Mouse (Mus musculus) hindbrain, embryonic 15.5 days (tissue): ENCODE results near the gene Rhag. TPM values are rescaled to one million over a fixed set of nuclear protein-coding genes. Genes with fewer than 3 reads are reported as not detected.

Experiments used
- ATAC-seq: fragments of 200-750 bp; cut with Nextera tagmentation; 2 replicates; pipeline ENCODE4 v1.8.0; 2017; ENCODE audit warnings: low read depth, moderate number of reproducible peaks, moderate TSS enrichment; ENCODE audit not compliant: low FRiP score
- H3K27ac ChIP-seq: fragments of 300-500 bp; sonication (generic); replicated peaks from 2 replicates; pipeline ENCODE4 v1.5.1; 2015; ENCODE audit warnings: mild to moderate bottlenecking, inconsistent platforms
- H3K27me3 ChIP-seq: fragments of 300-500 bp; sonication (generic); 2 replicates; pipeline ENCODE4 v1.6.1; 2015; ENCODE audit warnings: control low read depth, inconsistent platforms
- H3K36me3 ChIP-seq: fragments of 300-500 bp; sonication (generic); 2 replicates; pipeline ENCODE4 v1.6.1; 2015; ENCODE audit warnings: control low read depth, inconsistent platforms
- H3K4me1 ChIP-seq: fragments of 300-500 bp; sonication (generic); replicated peaks from 2 replicates; pipeline ENCODE4 v1.6.1; 2015; ENCODE audit warnings: control low read depth, inconsistent platforms
- H3K4me2 ChIP-seq: fragments of 300-500 bp; sonication (generic); 2 replicates; pipeline ENCODE4 v1.6.1; 2015; ENCODE audit warnings: moderate library complexity, mild to moderate bottlenecking, inconsistent platforms
- H3K4me3 ChIP-seq: fragments of 300-500 bp; sonication (generic); 2 replicates; pipeline ENCODE4 v1.5.1; 2015; ENCODE audit warnings: mild to moderate bottlenecking, inconsistent platforms
- H3K9ac ChIP-seq: fragments of 300-500 bp; sonication (generic); 2 replicates; pipeline ENCODE4 v1.6.1; 2015; ENCODE audit warnings: inconsistent platforms
- H3K9me3 ChIP-seq: fragments of 300-500 bp; sonication (generic); 2 replicates; pipeline ENCODE4 v1.6.1; 2016; ENCODE audit warnings: control low read depth, inconsistent platforms
- WGBS: fragments of 180-500 bp; shearing (Covaris S2); methylation state at CpG from one replicate; pipeline ENCODE4 v1.1.7; 2015; 5-methylcytosine and 5-hydroxymethylcytosine counted together
- polyA plus RNA-seq: library from polyadenylated mRNA; unstranded; fragments of >200 nt; fragmentation: Nextera tagmentation; extraction: Ambion mirVana; gene quantifications from 2 replicates; pipeline ENCODE4 v1.2.1, GENCODE M21; 2015

The Rhag gene
- polyA plus RNA-seq: 0.16 and 0.25 TPM in 2 replicates

DNA sequence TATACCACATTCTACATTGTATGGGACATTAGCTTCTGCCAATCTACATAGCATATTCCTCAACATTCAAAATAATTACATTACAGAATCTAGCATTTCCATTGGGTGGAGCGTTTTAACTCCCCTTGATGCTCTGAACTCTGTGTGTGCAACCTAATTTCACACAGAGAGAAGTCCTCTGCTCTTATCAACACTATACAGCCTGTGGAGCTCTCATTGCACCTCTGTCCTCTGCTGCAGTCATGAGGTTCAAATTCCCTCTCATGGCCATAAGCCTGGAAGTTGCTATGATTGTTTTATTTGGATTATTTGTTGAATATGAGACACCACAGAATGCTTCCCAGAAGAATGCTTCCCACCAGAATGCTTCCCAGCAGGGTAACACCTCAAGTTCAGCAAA, at the start of gene Rhag:
Gene Rhag, plus strand, starts transcription at position 193 of the 400 bp plus-strand sequence.
- ATAC-seq: no peak
- Histone ChIP-seq H3K4me2 (no peak within 1 kb of the TSS), H3K36me3 (no peaks in the 10 kb centered on the region), H3K9me3 (no peaks in the 10 kb centered on the region), H3K4me3 (no peak within 1 kb of the TSS), H3K27ac (no peak within 1 kb of the TSS), H3K9ac (no peak within 1 kb of the TSS), H3K27me3 (no peaks in the 10 kb centered on the region), H3K4me1 (no peaks in the 10 kb centered on the region)
- WGBS: 51% methylated on average over 1 of the region's 1 CpGs

DNA sequence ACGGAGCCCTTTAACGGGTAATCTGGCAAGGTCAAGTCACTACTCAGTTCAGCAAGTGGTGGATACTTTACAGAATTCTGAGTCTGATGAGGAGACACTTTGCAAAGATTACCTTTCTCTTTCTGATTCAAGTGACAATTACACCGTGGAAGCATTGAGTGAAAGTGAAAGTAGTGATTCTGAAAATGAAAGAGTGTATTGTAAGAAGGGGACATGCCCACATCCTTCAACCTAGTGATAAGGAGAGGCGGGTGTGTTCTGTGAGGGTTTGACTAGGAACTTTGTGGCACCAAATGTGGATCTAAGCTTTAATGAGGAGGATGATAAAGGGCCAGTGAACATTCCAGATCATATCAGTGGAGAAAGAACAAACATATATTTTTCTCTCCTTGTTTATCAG, 47.3 kb upstream of the Rhag start:
- no peak overlapping the region for H3K27ac ChIP-seq
- no peak overlapping the region for H3K9ac ChIP-seq
- no peaks in the 10 kb centered on the region for H3K4me1 ChIP-seq
- WGBS: 87% methylated on average over 4 of the region's 4 CpGs
- H3K4me2 ChIP-seq: no peak overlapping the region
- H3K4me3 ChIP-seq: no peak overlapping the region
- H3K36me3 ChIP-seq: no peaks in the 10 kb centered on the region
- H3K9me3 ChIP-seq: no peaks in the 10 kb centered on the region
- no peak for ATAC-seq
- H3K27me3 ChIP-seq: no peaks in the 10 kb centered on the region

- Histone ChIP-seq H3K4me3 (no peak overlapping the region), H3K4me2 (no peak overlapping the region), H3K9ac (no peak overlapping the region), H3K4me1 (no peaks in the 10 kb centered on the region), H3K27me3 (no peaks in the 10 kb centered on the region), H3K27ac (no peak overlapping the region), H3K9me3 (no peaks in the 10 kb centered on the region), H3K36me3 (no peaks in the 10 kb centered on the region)
- ATAC-seq: no peak
- 75% methylated on average over 1 of the region's 1 CpGs for WGBS
Observed at GRCm38 (mm10) chr17:40767120-40767519, 43.8 kb upstream of the Rhag start.

GRCm38 (mm10) chr17:40789877-40790276, 21.0 kb upstream of the Rhag start:
- H3K27me3 ChIP-seq: no peaks in the 10 kb centered on the region
- no peak overlapping the region for H3K27ac ChIP-seq
- ATAC-seq: no peak
- H3K4me2 ChIP-seq: no peak overlapping the region
- H3K4me3 ChIP-seq: no peak overlapping the region
- no peaks in the 10 kb centered on the region for H3K4me1 ChIP-seq
- no peaks in the 10 kb centered on the region for H3K36me3 ChIP-seq
- no peaks in the 10 kb centered on the region for H3K9me3 ChIP-seq
- no peak overlapping the region for H3K9ac ChIP-seq

- no peaks in the 10 kb centered on the region for H3K9me3 ChIP-seq
- H3K9ac ChIP-seq: no peak overlapping the region
- H3K4me3 ChIP-seq: no peak overlapping the region
- H3K27ac ChIP-seq: no peak overlapping the region
- H3K4me1 ChIP-seq: no peaks in the 10 kb centered on the region
- 61% methylated on average over 20 of the region's 20 CpGs for WGBS
- no peaks in the 10 kb centered on the region for H3K27me3 ChIP-seq
- no peak for ATAC-seq
- H3K4me2 ChIP-seq: no peak overlapping the region
- no peaks in the 10 kb centered on the region for H3K36me3 ChIP-seq
Observed at GRCm38 (mm10) chr17:40793921-40794854, 16.7 kb upstream of the Rhag start.

GRCm38 (mm10) chr17:40802707-40803340, 8.1 kb upstream of the Rhag start:
- WGBS: 88% methylated on average over 3 of the region's 3 CpGs
- no peak overlapping the region for H3K9ac ChIP-seq
- no peak overlapping the region for H3K4me2 ChIP-seq

GRCm38 (mm10) chr17:40806550-40806949, 4.4 kb upstream of the Rhag start:
- H3K4me3 ChIP-seq: no peak overlapping the region
- no peak overlapping the region for H3K4me2 ChIP-seq
- H3K36me3 ChIP-seq: no peaks in the 10 kb centered on the region
- H3K4me1 ChIP-seq: no peaks in the 10 kb centered on the region
- H3K9ac ChIP-seq: no peak overlapping the region
- 82% methylated on average over 3 of the region's 3 CpGs for WGBS
- H3K27ac ChIP-seq: no peak overlapping the region
- H3K27me3 ChIP-seq: no peaks in the 10 kb centered on the region
- ATAC-seq: no peak
- H3K9me3 ChIP-seq: no peaks in the 10 kb centered on the region

More at GRCm38 (mm10) chr17:40802707-40803340, 8.1 kb upstream of the Rhag start:
- Histone ChIP-seq H3K4me3 (no peak overlapping the region), H3K27me3 (no peaks in the 10 kb centered on the region), H3K4me1 (no peaks in the 10 kb centered on the region), H3K36me3 (no peaks in the 10 kb centered on the region), H3K27ac (no peak overlapping the region), H3K9me3 (no peaks in the 10 kb centered on the region)
- no peak for ATAC-seq

- Histone ChIP-seq H3K4me2 (no peak within 1 kb of the TSS), H3K9ac (no peak within 1 kb of the TSS), H3K36me3 (no peaks in the 10 kb centered on the region), H3K4me3 (no peak within 1 kb of the TSS), H3K27ac (no peak within 1 kb of the TSS), H3K4me1 (no peaks in the 10 kb centered on the region), H3K27me3 (no peaks in the 10 kb centered on the region), H3K9me3 (no peaks in the 10 kb centered on the region)
- WGBS: 79% methylated on average over 2 of the region's 2 CpGs
- no peak for ATAC-seq
Observed at GRCm38 (mm10) chr17:40806953-40807572, 3.9 kb upstream of the Rhag start, which contains the start of gene Crisp2. Gene Crisp2 (minus strand): TSS chr17:40807003.

DNA sequence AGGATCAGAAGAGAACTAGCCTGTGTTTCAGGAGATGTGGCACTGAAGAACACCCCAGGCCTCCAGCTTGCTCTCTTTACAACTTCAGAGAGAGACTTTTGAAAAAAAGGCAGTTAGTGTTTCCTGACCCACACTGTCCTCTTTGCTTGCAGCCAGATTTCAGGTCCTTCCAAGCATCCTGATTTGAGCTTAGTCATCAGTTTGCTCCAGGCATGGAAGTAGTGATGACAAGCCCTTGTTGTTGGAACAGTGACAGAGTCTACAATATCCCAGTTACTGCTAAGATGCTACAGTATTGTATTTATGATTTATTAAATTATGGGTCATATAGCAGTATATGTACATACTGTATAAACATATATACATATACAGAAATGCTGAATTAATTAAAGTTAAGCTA, 2.9 kb upstream of the Rhag start:
- no peaks in the 10 kb centered on the region for H3K36me3 ChIP-seq
- ATAC-seq: no peak
- H3K9me3 ChIP-seq: no peaks in the 10 kb centered on the region
- H3K27ac ChIP-seq: no peak overlapping the region
- H3K4me3 ChIP-seq: no peak overlapping the region
- H3K4me2 ChIP-seq: no peak overlapping the region
- no peaks in the 10 kb centered on the region for H3K4me1 ChIP-seq
- no peaks in the 10 kb centered on the region for H3K27me3 ChIP-seq
- no peak overlapping the region for H3K9ac ChIP-seq

GRCm38 (mm10) chr17:40811560-40811959, 634 bp downstream of the Rhag start:
- H3K4me3 ChIP-seq: no peak overlapping the region
- no peak for ATAC-seq
- H3K27ac ChIP-seq: no peak overlapping the region
- WGBS: 93% methylated on average over 1 of the region's 1 CpGs
- no peaks in the 10 kb centered on the region for H3K36me3 ChIP-seq
- H3K9ac ChIP-seq: no peak overlapping the region
- H3K9me3 ChIP-seq: no peaks in the 10 kb centered on the region
- H3K4me2 ChIP-seq: no peak overlapping the region
- H3K27me3 ChIP-seq: no peaks in the 10 kb centered on the region
- no peaks in the 10 kb centered on the region for H3K4me1 ChIP-seq

DNA sequence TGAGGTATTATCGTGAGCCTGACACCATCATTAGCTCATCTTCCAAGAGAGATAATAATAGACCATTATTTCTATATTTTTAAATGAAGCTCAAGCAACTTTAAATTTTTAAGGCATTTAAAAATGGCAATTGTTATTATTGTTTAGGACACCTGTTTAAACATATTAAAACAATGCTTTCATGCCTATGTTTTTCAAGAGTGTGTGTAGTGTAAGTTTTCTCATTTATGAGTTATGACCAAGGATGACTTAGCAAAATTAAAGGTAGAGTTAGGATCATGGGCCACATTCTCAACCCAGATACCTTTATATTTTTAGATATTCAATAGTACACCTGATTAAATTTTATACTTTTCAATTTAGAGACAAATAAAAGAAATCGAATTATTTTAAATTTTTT, 1.3 kb downstream of the Rhag start:
- Histone ChIP-seq H3K4me1 (no peaks in the 10 kb centered on the region), H3K27ac (no peak overlapping the region), H3K27me3 (no peaks in the 10 kb centered on the region), H3K9ac (no peak overlapping the region), H3K9me3 (no peaks in the 10 kb centered on the region), H3K4me3 (no peak overlapping the region), H3K4me2 (no peak overlapping the region), H3K36me3 (no peaks in the 10 kb centered on the region)
- no peak for ATAC-seq
- WGBS: 77% methylated on average over 2 of the region's 2 CpGs

DNA sequence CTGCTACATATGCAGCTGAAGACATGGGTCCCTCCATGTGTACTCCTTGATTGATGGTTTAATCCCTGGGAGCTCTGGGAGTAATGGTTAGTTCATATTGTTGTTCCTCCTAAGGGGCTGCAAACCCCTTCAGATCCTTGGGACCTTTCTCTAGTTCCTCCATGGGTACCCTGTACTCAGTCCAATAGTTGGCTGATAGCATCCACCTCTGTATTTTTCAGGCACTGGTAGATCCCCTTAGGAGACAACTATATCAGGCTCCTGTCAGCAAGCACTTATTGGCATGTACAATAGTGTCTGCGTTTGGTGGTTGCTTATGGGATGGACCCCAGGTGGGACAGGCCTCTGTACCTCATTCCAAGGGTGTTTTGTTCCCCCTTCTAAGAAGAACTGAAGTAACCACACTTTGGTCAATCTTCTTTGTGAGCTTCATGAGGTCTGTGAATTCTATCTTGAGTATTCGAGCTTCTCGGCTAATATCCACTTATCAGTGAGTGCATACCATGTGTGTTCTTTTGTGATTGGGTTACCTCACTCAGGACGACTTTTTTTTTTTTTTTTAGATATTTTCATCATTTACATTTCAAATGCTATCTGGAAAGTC, 6.5 kb downstream of the Rhag start:
- no peak for ATAC-seq
- no peaks in the 10 kb centered on the region for H3K36me3 ChIP-seq
- no peak overlapping the region for H3K27ac ChIP-seq
- no peak overlapping the region for H3K4me2 ChIP-seq
- no peak overlapping the region for H3K9ac ChIP-seq
- H3K9me3 ChIP-seq: no peaks in the 10 kb centered on the region
- WGBS: 75% methylated on average over 4 of the region's 4 CpGs
- H3K4me1 ChIP-seq: no peaks in the 10 kb centered on the region
- H3K27me3 ChIP-seq: no peaks in the 10 kb centered on the region
- H3K4me3 ChIP-seq: no peak overlapping the region
